Mouse (Mus musculus): ENCODE measurements around the gene Marcks.

DNA sequence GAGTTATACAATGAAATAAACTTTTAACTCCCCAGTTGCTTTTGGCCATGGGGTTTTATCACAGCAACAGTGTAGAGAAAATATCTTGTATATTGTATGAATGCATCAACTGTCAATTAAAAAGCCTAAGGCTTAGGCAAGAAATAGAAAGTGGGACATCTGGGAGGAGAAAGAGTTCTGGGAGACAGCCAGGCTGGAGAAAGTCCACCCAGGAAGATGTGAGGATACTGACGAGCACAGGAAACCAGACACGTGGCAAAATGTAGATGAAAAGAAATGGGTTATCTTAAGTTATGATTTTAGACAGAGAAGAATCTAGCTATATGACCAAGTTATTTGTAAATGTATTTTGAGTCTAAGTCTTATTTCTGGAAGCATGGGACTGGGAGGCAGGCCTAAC is 27.3 kb downstream of the Marcks start:
- TF ChIP-seq TAL1 (conservative IDR thresholded peaks at IDR 0.05; ENCODE audit: low read depth, low read length), result no peak
- no peak for TF ChIP-seq CTCF (IDR thresholded peaks at IDR 0.05; ENCODE audit: low read depth, low read length)
- TF ChIP-seq GATA1 (IDR thresholded peaks at IDR 0.05; ENCODE audit: borderline replicate concordance, low read length), result no peak
- no peak for TF ChIP-seq POLR2AphosphoS5 (IDR thresholded peaks at IDR 0.05; ENCODE audit: insufficient replicate concordance, low read depth, low read length)
- TF ChIP-seq GATA2 (IDR thresholded peaks at IDR 0.05; ENCODE audit: borderline replicate concordance, low read depth, low read length), result no peak

Measured in G1E (cell line).